Mouse (Mus musculus): ENCODE measurements around the gene Foxc1. TPM values are rescaled to one million over a fixed set of nuclear protein-coding genes. Genes with fewer than 3 reads are reported as not detected.

Gene Foxc1
- total and polyA plus RNA-seq, 3 experiments: 0.01 TPM; not detected in 2

GRCm38 (mm10) chr13:31805831-31806427 lies 504 bp upstream of the Foxc1 start:
- Histone ChIP-seq H3K4me1 (ENCODE audit: control insufficient read depth in 1 of 2, insufficient read depth in 2 of 2, low read length in 2 of 2) (no peaks in the 10 kb centered on the region), H3K79me2 (ENCODE audit: control insufficient read depth, insufficient read depth, low read length, poor library complexity) (no peaks in the 10 kb centered on the region), H3K27me3 (ENCODE audit: control insufficient read depth in 1 of 2, insufficient read depth in 2 of 2, low read length in 2 of 2) (no peaks in the 10 kb centered on the region), H3K27ac (ENCODE audit: control insufficient read depth, low read depth, low read length) (no peak overlapping the region), H3K9ac (ENCODE audit: control insufficient read depth, low read depth, low read length, poor library complexity, severe bottlenecking) (no peak overlapping the region), H3K9me3 (replicated peaks; ENCODE audit: insufficient read depth, low read length) (no peaks in the 10 kb centered on the region), H3K4me3 (ENCODE audit: control insufficient read depth in 1 of 2, insufficient read depth in 1 of 2, low read depth in 2 of 2, low read length in 2 of 2) (no peak overlapping the region), H3K36me3 (ENCODE audit: control insufficient read depth in 1 of 2, insufficient read depth in 2 of 2, low read length in 2 of 2) (no peaks in the 10 kb centered on the region)
- DNase-seq (ENCODE audit: low read depth, low spot score): no peak
- TF ChIP-seq ELF1 (IDR thresholded peaks at IDR 0.05; ENCODE audit: low read depth, low read length): no peak
- no peak for TF ChIP-seq MAX (IDR thresholded peaks at IDR 0.05; ENCODE audit: low read length)
- TF ChIP-seq TBP (IDR thresholded peaks at IDR 0.05; ENCODE audit: low read depth, low read length): no peak
- no peak for TF ChIP-seq MAFK (IDR thresholded peaks at IDR 0.05; ENCODE audit: borderline replicate concordance, low read depth, low read length)
- no peak for TF ChIP-seq CHD1 (IDR thresholded peaks at IDR 0.05; ENCODE audit: low read depth, low read length)
- no peak for TF ChIP-seq ETS1 (IDR thresholded peaks at IDR 0.05; ENCODE audit: low read depth, low read length)
- no peak for TF ChIP-seq BHLHE40 (IDR thresholded peaks at IDR 0.05; ENCODE audit: borderline replicate concordance, low read depth, low read length)
- no peak for TF ChIP-seq TCF12 (IDR thresholded peaks at IDR 0.05; ENCODE audit: low read depth, low read length)
- no peak for TF ChIP-seq GABPA (IDR thresholded peaks at IDR 0.05; ENCODE audit: low read depth, low read length)
- no peak for TF ChIP-seq EP300 (IDR thresholded peaks at IDR 0.05; ENCODE audit: low read depth in 1 of 2, low read length in 2 of 2)
- TF ChIP-seq JUND (IDR thresholded peaks at IDR 0.05; ENCODE audit: low read depth, low read length): no peak
- TF ChIP-seq KAT2A (conservative IDR thresholded peaks at IDR 0.05; ENCODE audit: low read depth, low read length): no peak
- TF ChIP-seq USF1 (IDR thresholded peaks at IDR 0.05; ENCODE audit: low read depth, low read length): no peak
- no peak for TF ChIP-seq GATA1 (IDR thresholded peaks at IDR 0.05; ENCODE audit: low read depth, low read length)
- no peak for TF ChIP-seq UBTF (IDR thresholded peaks at IDR 0.05; ENCODE audit: borderline replicate concordance, insufficient read depth, low read depth, low read length)

GRCm38 (mm10) chr13:31806890-31807735 lies 680 bp downstream of the Foxc1 start:
- no peak overlapping the region for H3K9ac ChIP-seq (ENCODE audit: control insufficient read depth, low read depth, low read length, poor library complexity, severe bottlenecking)
- no peak for DNase-seq (ENCODE audit: low read depth, low spot score)
- TF ChIP-seq MAX (IDR thresholded peaks at IDR 0.05; ENCODE audit: low read length): no peak
- TF ChIP-seq BHLHE40 (IDR thresholded peaks at IDR 0.05; ENCODE audit: borderline replicate concordance, low read depth, low read length): no peak
- TF ChIP-seq NELFE (IDR thresholded peaks at IDR 0.05; ENCODE audit: low read depth, low read length): no peak
- TF ChIP-seq POLR2AphosphoS2 (IDR thresholded peaks at IDR 0.05; ENCODE audit: low read length): no peak
- TF ChIP-seq CTCF (IDR thresholded peaks at IDR 0.05 in 2 of 3, conservative IDR thresholded peaks at IDR 0.05 in 1 of 3; ENCODE audit: control insufficient read depth in 1 of 3, insufficient read depth in 1 of 3, low read depth in 2 of 3, low read length in 3 of 3, poor library complexity in 1 of 3, severe bottlenecking in 1 of 3): no peak
- TF ChIP-seq RAD21 (IDR thresholded peaks at IDR 0.05; ENCODE audit: low read depth, low read length): no peak
- no peak for TF ChIP-seq GATA1 (IDR thresholded peaks at IDR 0.05; ENCODE audit: low read depth, low read length)
- TF ChIP-seq TAL1 (IDR thresholded peaks at IDR 0.05; ENCODE audit: low read length): no peak
- no peak for TF ChIP-seq GABPA (IDR thresholded peaks at IDR 0.05; ENCODE audit: low read depth, low read length)
- no peak for TF ChIP-seq POLR2AphosphoS5 (IDR thresholded peaks at IDR 0.05; ENCODE audit: borderline replicate concordance, low read depth, low read length)
- no peak for TF ChIP-seq ZMIZ1 (IDR thresholded peaks at IDR 0.05; ENCODE audit: low read depth, low read length)
- no peak for TF ChIP-seq ETS1 (IDR thresholded peaks at IDR 0.05; ENCODE audit: low read depth, low read length)
- no peak for TF ChIP-seq USF1 (IDR thresholded peaks at IDR 0.05; ENCODE audit: low read depth, low read length)
- TF ChIP-seq POLR2A (IDR thresholded peaks at IDR 0.05; ENCODE audit: control insufficient read depth in 1 of 2, insufficient read depth in 1 of 2, low read depth in 1 of 2, low read length in 2 of 2, poor library complexity in 1 of 2): no peak
- no peak for TF ChIP-seq MXI1 (IDR thresholded peaks at IDR 0.05; ENCODE audit: low read depth, low read length)
- TF ChIP-seq HCFC1 (IDR thresholded peaks at IDR 0.05; ENCODE audit: low read depth, low read length): no peak
- no peaks in the 10 kb centered on the region for H3K27me3 ChIP-seq (ENCODE audit: control insufficient read depth in 1 of 2, insufficient read depth in 2 of 2, low read length in 2 of 2)
- no peaks in the 10 kb centered on the region for H3K36me3 ChIP-seq (ENCODE audit: control insufficient read depth in 1 of 2, insufficient read depth in 2 of 2, low read length in 2 of 2)
- no peaks in the 10 kb centered on the region for H3K4me1 ChIP-seq (ENCODE audit: control insufficient read depth in 1 of 2, insufficient read depth in 2 of 2, low read length in 2 of 2)
- H3K9me3 ChIP-seq (replicated peaks; ENCODE audit: insufficient read depth, low read length): no peaks in the 10 kb centered on the region
- no peak overlapping the region for H3K4me3 ChIP-seq (ENCODE audit: control insufficient read depth in 1 of 2, insufficient read depth in 1 of 2, low read depth in 2 of 2, low read length in 2 of 2)
- H3K79me2 ChIP-seq (ENCODE audit: control insufficient read depth, insufficient read depth, low read length, poor library complexity): no peaks in the 10 kb centered on the region
- no peak overlapping the region for H3K27ac ChIP-seq (ENCODE audit: control insufficient read depth, low read depth, low read length)
